Mouse (Mus musculus): Measurements from ENCODE around the gene Gm3099. TPM values are rescaled to one million over a fixed set of nuclear protein-coding genes. Genes with fewer than 3 reads are reported as not detected.
"Not testable (repeated sequence)": the region's sequence is repeated elsewhere in the genome, so short reads cannot be mapped to it uniquely, and the experiment has no call there.

The Gm3099 gene
- polyA plus RNA-seq (2016; fragmentation: Nextera tagmentation; extraction: Ambion mirVana), result not detected in 2 replicates

- not testable (repeated sequence) for H3K36me3 ChIP-seq; H3K27ac ChIP-seq; H3K4me3 ChIP-seq; H3K27me3 ChIP-seq (ENCODE audit: insufficient read depth, poor library complexity, severe bottlenecking); H3K4me1 ChIP-seq (replicated peaks); DNase-seq (ENCODE audit: low spot score); H3K9me3 ChIP-seq
- WGBS, result 68% methylated on average over 1 of the region's 3 CpGs
Observed at GRCm38 (mm10) chr14:3998094-3998493, at the start of gene Gm3099. Gene Gm3099, plus strand, starts transcription at chr14:3998394.

- not testable (repeated sequence) for H3K4me1 ChIP-seq (replicated peaks); H3K36me3 ChIP-seq; DNase-seq (ENCODE audit: low spot score); H3K9me3 ChIP-seq; H3K27ac ChIP-seq; H3K27me3 ChIP-seq (ENCODE audit: insufficient read depth, poor library complexity, severe bottlenecking); H3K4me3 ChIP-seq
- WGBS, result no CpG with 5 or more reads among the region's 2 CpGs
Observed at GRCm38 (mm10) chr14:3963247-3963646, 34.9 kb upstream of the Gm3099 start, which contains the start of gene Gm3095. Gene Gm3095, plus strand, starts transcription at chr14:3963547.

GRCm38 (mm10) chr14:4023641-4024040, 25.4 kb downstream of the Gm3099 start, which contains the start of gene Gm5796:
Gene Gm5796, plus strand, starts transcription at chr14:4023941.
- DNase-seq (ENCODE audit: low spot score); H3K27ac ChIP-seq; H3K9me3 ChIP-seq; H3K4me3 ChIP-seq; H3K27me3 ChIP-seq (ENCODE audit: insufficient read depth, poor library complexity, severe bottlenecking); H3K36me3 ChIP-seq; H3K4me1 ChIP-seq (replicated peaks): not testable (repeated sequence)
- WGBS, result 78% methylated on average over 1 of the region's 3 CpGs

Other genes starting within 250 kb of the Gm3099 start
- 0.16 and 0.37 TPM in 2 replicates for gene Gm3002, start 188.3 kb upstream of the Gm3099 start, polyA plus RNA-seq (2016; fragmentation: Nextera tagmentation; extraction: Ambion mirVana)
- gene Gm3033, start 152.1 kb upstream of the Gm3099 start, polyA plus RNA-seq (2016; fragmentation: Nextera tagmentation; extraction: Ambion mirVana), result not detected in 2 replicates
- not detected in 2 replicates for gene Gm2916, start 114.2 kb upstream of the Gm3099 start, polyA plus RNA-seq (2016; fragmentation: Nextera tagmentation; extraction: Ambion mirVana)
- gene Gm3029, start 66.6 kb upstream of the Gm3099 start, polyA plus RNA-seq (2016; fragmentation: Nextera tagmentation; extraction: Ambion mirVana), result not detected in 2 replicates
- 0.20 TPM in 1 of 2 replicates, not detected in the other for gene Gm3095, start 34.8 kb upstream of the Gm3099 start, polyA plus RNA-seq (2016; fragmentation: Nextera tagmentation; extraction: Ambion mirVana)
- 0.31 and 0.47 TPM in 2 replicates for gene Gm5796, start 25.5 kb downstream of the Gm3099 start, polyA plus RNA-seq (2016; fragmentation: Nextera tagmentation; extraction: Ambion mirVana)
- not detected in 2 replicates for gene Gm3115, start 85.7 kb downstream of the Gm3099 start, polyA plus RNA-seq (2016; fragmentation: Nextera tagmentation; extraction: Ambion mirVana)
- gene Gm8108, start 112.1 kb downstream of the Gm3099 start, polyA plus RNA-seq (2016; fragmentation: Nextera tagmentation; extraction: Ambion mirVana), result not detected in 2 replicates
- gene Gm3127, start 166.6 kb downstream of the Gm3099 start, polyA plus RNA-seq (2016; fragmentation: Nextera tagmentation; extraction: Ambion mirVana), result not detected in 2 replicates
- gene Gm2974, start 184.2 kb downstream of the Gm3099 start, polyA plus RNA-seq (2016; fragmentation: Nextera tagmentation; extraction: Ambion mirVana), result 0.68 and 0.98 TPM in 2 replicates

All from hindbrain, embryonic 10.5 days (tissue).